Mouse (Mus musculus): ENCODE results near the gene Ppm1h.

Ppm1h gene

DNA sequence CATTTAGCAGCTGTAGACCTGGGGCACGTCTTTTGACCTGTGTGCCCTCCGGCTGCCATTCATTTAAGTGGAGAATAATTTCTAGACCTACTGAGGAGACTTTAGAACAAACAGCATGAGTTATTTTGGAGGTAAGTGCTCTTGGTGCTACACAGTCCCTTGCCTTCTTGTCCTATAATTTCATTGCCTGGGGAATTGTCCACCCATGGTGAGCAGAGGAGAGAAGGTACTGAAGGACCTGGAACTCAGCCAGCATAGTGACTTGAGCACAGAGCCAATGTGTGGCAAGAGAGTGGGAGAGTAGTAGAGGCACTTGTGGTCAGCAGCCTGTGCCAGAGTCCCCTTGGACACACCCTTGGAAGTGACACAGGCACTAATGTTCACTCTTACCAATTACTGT lies 64.8 kb downstream of the Ppm1h start:
- no peak for DNase-seq (ENCODE audit: low read depth, low spot score)

DNA sequence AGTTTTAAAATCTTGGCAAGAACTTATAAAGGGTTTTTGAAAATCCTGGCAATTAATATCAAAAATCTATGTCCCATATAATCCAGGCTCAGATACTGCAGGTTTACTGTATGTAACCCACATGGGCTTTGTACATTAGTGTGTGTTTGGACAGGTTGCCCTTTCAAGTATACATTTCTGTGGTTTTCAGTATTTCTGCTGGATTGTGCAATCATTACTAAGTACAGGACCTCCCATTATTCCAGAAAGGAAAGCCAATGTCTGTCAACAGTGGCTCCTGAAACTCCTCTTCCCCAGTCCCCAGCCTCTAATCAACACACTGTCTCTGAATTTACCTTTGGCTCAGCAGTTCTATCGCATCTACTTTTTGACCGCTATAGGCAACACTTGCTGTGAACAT lies 66.4 kb downstream of the Ppm1h start:
- no peak for DNase-seq (ENCODE audit: low read depth, low spot score)

DNA sequence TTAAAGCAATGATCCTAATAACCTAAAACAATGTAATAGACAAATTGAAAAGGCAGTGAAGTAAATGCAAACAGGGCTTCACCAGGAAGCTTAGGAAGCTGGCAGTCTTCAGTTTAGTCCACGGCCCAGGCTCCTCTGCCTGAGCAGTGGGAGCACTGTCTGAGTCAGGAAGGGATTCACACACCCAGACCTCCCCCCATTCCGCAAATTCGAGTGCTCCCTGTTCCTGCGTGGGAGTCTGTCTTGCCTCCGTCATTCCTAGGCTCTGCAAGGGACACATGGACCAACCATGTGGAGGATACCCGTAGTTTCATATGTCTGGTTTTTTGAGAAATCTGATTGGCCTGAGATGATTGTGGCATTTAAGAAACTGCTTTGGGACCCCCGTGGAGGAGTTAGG lies 67.6 kb downstream of the Ppm1h start:
- no peak for DNase-seq (ENCODE audit: low read depth, low spot score)

DNA sequence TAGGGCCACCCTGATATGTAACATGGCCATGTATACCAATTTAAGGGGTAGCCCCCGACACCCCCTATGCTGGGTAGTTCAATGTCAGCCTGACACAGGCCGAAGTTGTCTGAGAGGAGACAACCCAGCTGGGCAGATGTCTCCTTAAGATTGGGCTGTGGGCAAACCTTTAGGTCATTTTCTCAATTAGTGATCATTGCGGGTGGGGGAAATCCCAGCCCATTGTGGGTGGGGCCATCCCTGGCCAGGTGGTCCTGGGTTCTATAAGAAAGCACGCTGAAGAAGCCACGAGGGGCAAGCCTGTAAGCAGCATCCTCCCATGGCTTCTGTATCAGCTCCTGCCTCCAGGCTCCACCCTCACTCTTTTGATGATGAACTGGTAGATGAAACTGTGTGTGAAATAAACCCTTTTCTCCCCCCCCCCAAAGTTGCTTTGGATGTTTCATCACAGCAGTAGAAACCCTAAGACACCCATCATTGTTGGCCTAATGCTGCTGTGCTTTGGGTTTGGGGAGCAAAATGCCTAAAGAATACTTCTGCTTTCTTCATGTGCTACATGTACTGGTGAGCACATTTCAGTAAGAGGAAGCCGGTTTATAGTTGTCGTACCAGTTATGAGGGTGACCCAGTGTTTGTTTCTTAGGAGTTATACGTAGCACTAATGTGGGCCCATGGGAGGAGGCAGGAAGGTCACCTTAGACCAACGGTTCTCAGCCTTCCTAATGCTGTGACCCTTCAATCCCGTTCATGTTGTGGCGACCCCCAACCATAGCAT lies 68.8 kb downstream of the Ppm1h start:
- DNase-seq (ENCODE audit: low read depth, low spot score) = no peak

DNA sequence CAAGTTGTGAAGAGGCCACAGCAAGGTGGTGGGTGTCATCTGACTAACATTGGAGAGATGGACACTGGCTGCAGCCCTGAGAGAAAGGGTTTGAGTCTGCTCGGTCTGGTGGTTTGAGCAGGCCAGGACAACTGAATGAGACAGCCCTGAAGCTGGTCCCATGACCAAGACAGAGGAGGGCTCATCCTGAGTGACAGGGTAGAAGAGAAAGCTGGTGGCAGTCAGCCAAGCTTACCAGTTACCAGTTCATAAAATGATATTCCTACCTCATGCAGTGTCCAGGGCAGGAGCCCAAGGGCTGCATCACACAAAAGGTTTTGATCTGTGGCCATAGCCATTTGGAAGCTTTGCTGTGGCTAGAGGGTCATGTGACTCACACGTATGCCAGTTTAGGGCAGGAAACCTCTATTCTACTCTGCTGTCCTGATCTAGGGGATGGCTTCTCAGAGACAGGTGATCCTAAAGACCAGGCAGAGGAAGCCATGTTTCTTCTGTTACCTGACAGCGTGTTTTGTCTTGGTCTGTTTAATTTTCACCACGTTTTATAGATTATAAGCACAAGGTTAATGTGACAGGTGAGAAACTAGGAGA lies 69.9 kb downstream of the Ppm1h start:
- DNase-seq (ENCODE audit: low read depth, low spot score) = no peak

DNA sequence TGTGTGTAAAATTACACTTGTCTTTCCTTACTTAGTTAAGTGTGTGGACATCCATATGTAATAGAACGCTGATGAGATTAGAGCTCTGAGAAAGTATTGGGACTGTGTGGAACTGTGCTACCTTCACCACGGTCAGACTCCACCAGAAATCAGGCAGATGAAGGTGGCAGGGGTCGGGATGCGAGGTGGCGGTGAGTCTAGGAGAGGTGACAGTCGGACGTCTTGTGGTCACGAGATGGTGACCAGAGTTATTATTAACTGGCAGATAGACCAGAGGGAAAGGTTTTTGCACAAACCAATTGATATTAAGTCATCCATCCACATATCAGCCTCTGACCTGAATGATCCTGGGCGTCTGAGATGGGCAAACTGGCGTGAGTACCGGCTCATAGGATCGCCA lies 70.5 kb downstream of the Ppm1h start:
- no peak for DNase-seq (ENCODE audit: low read depth, low spot score)

DNA sequence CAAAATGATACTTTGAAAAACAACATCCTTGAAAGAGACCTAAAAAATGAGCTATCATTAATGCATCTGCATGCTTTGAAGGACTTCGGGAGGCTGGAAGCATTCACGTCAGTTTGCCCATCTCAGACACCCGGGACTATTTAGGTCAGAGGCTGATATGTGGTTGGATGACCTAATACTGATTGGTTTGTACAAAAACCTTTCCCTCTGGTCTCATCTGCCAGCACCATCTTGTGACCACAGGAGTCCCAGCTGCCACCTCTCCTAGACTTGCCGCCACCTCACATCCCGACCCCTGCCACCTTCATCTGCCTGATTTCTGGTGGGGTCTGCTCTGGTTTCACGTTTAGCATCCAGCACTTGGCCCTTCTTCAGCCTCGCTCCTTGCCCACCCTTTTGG lies 71.3 kb downstream of the Ppm1h start:
- no peak for DNase-seq (ENCODE audit: low read depth, low spot score)

DNA sequence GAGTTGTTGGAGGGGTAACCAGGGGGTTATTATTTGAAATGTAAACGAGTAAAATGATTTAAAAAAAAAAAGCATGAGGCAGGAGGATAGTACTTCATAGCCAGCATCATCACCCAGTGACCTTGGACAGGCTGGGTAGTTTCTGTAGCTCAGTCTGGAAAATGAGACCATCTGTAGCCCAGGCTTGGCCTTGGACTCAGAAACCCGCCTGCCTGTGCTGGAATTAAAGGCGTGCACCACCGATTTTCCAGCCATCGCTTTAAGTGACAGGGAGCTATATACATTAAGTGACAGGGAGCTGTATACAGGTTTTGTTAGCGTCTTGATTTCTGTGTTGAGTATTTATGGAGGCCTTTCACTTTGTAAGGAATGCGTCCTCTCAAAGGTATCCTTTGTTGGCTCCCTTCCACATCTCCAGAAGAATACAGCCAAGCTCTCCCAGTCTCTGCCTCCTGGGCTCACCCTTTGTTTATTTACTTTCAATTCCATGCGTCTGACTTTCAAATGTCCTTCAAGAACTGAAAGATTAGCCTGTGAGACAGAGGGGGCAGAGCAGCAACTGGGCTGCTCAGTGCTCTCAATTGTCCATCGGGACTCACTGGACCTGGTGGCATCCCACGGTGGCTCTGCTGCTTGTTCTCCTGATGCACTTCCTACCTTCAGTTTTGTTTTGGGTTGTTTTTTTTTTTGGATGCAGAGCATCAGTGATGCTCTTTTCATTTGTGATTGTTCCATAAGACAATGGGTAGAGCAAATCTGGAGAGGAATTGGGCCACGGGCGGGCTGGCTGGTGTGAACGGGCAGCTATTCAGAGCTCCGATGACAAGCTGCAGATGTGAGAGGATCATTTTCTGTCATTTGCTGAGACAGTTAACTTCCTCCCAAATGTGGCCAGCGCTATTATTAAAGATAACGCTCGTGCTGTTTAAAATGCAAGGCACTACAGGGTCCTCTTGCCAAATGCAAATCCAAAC lies 74.7 kb downstream of the Ppm1h start:
- no peak for DNase-seq (ENCODE audit: low read depth, low spot score)

DNA sequence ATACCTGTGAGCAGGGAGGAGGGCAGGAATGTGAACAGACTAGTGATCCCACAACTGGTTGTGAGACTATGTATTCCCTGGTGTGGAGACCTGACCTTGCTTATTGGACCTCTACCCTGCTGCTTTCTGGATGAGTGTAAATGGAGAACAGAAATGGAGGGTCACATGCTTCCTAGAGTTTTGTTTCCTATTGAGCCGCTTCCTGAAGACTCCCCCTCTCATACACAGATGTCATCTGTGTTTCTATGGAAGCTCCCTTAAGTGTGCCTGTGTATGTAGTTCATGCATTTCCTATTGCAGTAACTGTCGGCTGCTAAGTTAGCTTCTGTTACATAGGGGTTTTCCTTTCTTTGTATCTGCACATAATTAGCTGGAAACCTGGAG lies 75.4 kb downstream of the Ppm1h start:
- DNase-seq (ENCODE audit: low read depth, low spot score) = no peak

DNA sequence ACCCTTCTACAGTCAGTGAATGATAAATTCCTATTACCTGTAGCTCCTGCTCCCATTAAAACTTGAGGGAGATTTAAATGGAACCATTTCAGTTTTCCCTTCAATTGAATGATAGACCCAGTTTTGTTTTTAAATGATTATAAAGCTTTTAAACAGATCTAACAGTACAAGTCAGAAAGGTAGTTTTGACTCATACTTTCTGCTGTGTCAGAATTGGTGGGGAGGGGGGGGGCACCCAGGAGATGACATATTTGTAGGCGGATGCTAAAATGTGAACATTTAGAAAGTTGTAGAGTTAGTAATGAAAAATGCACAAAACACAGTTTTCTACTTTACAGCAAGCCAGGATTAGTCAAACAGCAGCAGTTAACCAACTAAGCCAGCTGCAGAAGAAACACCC lies 76.4 kb downstream of the Ppm1h start:
- DNase-seq (ENCODE audit: low read depth, low spot score) = no peak

DNA sequence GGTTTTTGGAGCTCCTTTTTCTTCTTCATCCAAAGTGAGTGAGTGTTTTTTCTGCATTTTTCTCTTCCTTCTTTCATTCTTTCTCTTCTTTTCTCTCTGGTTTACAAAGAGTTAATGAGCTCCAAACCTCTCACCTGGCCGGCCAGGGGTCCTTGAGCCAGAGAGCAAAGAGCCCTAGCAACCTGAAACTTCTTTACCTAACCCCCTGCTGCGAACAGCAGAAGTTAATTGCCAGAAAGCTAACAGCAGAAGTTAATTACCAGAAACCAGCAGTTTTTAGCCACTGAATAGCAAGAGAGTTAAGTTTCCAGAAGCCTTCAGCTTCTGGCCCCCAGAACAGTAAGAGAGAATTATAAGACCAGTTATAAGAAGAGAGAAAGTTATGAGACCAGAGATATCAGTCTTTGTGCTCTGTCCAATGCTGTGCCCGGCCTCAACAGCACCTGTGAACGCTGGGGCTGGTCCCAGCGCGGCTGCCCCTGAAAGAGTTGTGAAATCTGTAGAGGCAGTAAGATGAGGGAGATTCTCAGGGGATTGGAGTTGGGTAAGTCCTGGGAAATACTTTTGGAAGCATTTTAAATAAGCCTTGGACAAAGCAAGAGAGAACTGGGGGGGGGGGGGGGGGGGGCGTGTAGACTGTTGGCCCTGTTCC lies 78.4 kb downstream of the Ppm1h start:
- no peak for DNase-seq (ENCODE audit: low read depth, low spot score)

DNA sequence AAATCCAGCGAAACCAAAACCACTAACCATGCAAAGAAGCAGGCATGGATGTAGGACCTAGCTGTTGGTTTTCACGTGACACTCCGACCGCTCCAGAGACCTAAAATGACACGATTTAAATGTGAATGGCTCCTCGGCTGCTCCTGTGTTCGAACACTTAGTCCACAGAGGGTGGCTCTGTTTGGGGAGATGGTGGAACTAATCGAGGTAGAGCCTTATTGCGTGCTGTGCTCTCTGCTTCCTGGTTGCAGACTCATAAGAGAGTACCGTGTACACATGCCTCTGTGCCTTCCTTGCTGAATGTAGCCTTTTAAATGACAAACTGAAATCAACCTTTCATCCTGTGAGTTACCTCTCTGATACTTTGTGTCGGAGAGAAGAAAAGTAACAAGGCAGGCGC lies 79.2 kb downstream of the Ppm1h start:
- DNase-seq (ENCODE audit: low read depth, low spot score) = no peak

DNA sequence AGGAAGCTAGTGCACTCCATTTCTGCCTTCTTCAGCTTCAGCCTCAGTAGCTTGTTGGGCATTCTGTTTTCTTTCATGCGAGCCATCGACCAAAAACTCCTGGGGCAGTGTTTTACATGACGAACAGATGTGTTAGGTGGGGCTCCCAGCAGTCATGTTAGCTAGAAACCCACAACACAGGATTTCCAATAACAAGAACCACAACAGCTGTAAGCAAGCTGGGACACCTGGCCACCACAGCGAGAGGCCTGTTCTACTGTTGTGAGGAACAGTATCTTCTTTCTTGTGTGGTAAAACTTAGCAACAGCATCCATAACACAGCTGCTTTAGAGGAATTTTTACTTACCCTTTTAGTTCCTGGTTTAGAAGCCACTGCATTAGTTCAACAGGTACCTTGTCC lies 79.8 kb downstream of the Ppm1h start:
- no peak for DNase-seq (ENCODE audit: low read depth, low spot score)

DNA sequence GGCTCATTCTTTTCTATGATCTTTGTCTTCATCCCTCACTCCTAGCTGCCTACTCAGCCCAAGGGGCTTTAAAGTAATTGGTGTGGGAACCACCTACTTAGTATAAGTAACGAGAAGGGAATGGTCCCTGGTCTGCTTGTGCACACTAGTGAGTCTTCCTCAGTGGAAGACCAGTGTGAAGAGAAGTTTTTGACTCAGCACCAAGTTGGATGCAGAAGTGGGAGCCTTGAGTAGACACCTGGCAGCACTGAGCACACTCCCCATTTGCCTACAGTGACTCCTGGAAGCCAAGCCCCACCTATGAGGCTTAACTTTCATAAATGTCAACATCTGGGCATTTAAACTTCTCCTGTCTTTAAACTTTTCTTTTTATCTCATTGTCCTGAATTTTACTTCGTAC lies 81.2 kb downstream of the Ppm1h start:
- DNase-seq (ENCODE audit: low read depth, low spot score) = no peak

DNA sequence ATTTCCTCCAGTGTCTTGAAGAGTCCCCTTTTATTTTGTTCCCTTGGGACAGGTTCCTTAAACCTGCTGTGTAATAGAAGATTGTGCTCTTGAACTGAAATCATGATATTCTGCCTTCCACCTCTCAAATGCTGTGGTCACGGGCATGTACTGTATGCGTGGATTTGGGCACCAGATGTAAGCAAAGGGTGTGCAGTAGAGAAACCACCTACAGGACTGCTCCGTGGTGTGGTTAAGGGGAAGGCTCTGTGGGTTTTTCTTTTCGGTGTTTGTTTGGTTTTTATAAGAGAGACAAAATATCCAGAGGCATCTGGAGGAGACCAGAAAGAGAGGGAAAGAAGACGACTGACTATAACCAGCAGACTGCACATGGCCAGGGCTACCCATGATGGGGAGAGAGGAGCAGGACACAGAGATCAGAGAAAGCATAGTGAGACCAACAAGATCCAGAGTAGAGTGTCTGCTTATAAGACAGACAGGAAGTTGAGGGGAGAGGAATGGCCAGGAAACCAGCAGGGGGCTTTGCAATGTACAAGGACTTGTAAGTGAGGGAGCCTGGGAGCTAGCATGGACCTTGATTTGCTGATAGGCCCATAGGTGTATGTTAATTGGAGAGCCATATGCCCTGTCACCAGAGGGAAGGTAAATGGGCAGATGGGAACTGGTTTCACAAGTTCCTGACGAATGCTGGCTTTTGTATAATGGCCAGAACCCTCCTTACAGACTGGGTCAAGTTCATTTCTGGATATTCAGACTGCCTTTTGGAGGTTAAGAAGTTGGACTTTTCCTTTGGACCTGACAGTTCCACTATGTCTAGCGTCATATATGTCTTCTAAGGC lies 82.1 kb downstream of the Ppm1h start:
- DNase-seq (ENCODE audit: low read depth, low spot score) = no peak

DNA sequence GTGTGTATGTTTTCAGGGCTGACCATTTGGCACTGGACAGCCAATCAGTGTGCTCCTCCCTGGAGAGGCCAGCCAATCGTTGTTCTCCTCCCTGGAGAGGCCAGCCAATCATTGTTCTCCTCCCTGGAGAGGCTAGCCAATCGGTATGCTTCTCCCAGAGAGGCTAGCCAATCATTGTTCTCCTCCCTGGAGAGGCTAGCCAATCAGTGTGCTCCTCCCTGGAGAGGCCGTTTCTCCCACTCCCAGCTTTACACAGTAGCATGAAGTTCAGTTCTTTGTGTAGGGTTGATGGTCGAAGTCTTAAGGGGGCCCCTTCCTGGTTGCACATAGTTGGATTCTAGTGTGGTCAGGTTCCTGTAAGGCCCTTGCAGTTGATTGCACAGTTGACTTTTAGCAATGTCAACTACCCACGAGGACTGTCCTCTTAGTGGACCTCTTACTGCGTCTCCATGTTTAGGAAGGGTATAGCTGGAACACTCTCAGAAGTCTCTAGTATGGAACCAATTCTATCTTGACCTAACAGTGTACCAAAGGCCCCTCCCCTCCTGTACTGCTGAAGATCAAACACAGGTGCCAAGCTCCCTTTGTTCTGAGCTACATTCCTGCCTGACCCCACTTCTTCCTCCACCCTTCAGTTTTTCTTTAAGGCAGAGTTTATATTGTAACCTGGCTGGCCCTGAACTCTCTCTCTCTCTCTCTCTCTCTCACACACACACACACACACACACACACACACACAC lies 84.4 kb downstream of the Ppm1h start:
- no peak for DNase-seq (ENCODE audit: low read depth, low spot score)

DNA sequence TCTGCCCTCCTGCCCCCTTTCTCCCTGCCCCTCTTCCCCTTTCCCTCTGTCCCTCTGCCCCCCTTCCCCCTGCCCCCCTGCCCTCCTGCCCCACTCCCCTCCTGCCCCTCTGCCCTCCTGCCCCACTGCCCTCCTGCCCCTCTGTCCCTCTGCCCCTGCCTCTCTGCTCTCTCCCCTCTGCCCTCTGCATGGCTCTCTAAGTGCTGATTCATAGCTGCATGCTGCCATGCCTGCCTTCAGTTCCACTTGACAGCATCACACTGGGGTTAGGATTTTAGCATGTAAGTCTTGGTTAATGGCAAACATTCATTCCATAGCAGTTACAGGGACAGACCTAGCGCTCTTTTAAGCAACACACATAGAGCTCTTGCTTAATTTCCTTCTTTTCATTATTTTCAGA lies 85.0 kb downstream of the Ppm1h start:
- no peak for DNase-seq (ENCODE audit: low read depth, low spot score)

DNA sequence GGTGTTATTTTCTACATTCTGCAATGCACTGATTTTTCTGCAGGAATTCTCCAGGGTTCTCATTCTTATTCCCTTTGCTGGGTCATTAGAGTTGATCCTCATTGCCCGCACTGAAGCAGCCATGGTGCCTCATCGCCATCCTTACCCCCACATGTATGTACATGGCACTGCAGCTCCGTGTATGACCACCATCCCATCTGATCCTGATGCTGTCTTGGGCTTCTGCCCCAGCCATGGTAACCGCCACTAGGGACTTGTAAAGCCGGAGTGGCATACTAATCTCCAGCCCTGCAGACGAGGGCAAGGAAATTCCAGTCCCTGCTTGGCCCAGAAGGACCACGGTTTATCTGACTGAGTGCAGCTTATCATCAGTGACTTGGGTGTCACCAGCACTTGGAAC lies 86.1 kb downstream of the Ppm1h start:
- no peak for DNase-seq (ENCODE audit: low read depth, low spot score)

DNA sequence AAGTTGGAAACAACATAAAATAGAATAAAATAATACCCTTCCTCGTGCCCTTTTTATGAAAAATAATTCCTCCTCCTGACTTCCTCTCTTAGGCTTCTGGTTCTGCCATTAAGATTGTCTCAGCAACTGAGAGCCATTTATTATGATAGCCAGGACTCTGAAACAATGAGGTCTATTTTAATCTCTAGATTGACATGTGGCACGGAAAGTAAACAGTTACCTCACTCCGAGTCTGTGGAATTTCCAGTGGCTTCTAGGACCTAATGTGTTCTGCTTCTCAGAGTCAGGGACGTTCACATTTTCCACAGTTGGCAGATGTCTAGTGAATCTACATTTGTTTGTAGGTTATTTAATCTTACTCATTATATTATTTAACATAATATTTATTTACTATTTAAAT lies 87.0 kb downstream of the Ppm1h start:
- no peak for DNase-seq (ENCODE audit: low read depth, low spot score)

DNA sequence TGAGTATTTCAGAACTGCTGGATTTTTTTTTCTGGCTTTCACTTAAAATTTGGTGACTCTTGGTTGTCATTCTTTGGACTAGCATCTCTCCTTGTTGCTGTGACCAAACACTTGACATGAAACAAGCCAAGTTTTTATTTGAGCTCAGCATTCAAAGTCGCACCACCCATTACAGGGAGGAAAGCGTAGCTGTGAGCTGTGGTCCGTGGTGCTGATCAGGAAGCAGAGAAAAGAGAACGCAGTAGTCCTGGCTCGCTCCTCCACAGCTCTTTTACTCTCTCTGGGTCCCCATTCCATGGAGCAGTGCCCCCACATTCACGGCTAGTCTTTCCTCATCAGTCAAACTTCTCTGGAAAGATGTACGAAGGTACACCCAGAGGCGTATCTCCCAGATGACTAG lies 87.4 kb downstream of the Ppm1h start:
- DNase-seq (ENCODE audit: low read depth, low spot score) = no peak

Data from retina, adult 2 months (tissue).